Mouse (Mus musculus) hindbrain, embryonic 13.5 days (tissue): ENCODE data around the gene Aanat. TPM values are rescaled to one million over a fixed set of nuclear protein-coding genes. Genes with fewer than 3 reads are reported as not detected.

Experiments used
- ATAC-seq: fragments of 200-750 bp; cut with Nextera tagmentation; 2 replicates; pipeline ENCODE4 v1.8.0; 2017; ENCODE audit warnings: moderate TSS enrichment; ENCODE audit not compliant: low FRiP score
- H3K27ac ChIP-seq: fragments of 300-500 bp; sonication (generic); 2 replicates; pipeline ENCODE4 v1.5.1; 2015; ENCODE audit warnings: inconsistent platforms, mild to moderate bottlenecking, moderate library complexity
- H3K27me3 ChIP-seq: fragments of 300-500 bp; sonication (generic); 2 replicates; pipeline ENCODE4 v1.6.1; 2015; ENCODE audit warnings: mild to moderate bottlenecking, inconsistent platforms
- H3K36me3 ChIP-seq: fragments of 300-500 bp; sonication (generic); 2 replicates; pipeline ENCODE4 v1.6.1; 2015; ENCODE audit warnings: mild to moderate bottlenecking, inconsistent platforms
- H3K4me1 ChIP-seq: fragments of 300-500 bp; sonication (generic); replicated peaks from 2 replicates; pipeline ENCODE4 v1.6.1; 2015; ENCODE audit warnings: inconsistent platforms
- H3K4me2 ChIP-seq: fragments of 300-500 bp; sonication (generic); 2 replicates; pipeline ENCODE4 v1.6.1; 2015; ENCODE audit warnings: inconsistent platforms, mild to moderate bottlenecking, moderate library complexity
- H3K4me3 ChIP-seq: fragments of 300-500 bp; sonication (generic); 2 replicates; pipeline ENCODE4 v1.5.1; 2015; ENCODE audit warnings: mild to moderate bottlenecking, inconsistent platforms
- H3K9ac ChIP-seq: fragments of 300-500 bp; sonication (generic); 2 replicates; pipeline ENCODE4 v1.6.1; 2015; ENCODE audit warnings: mild to moderate bottlenecking, inconsistent platforms
- H3K9me3 ChIP-seq: fragments of 300-500 bp; sonication (generic); 2 replicates; pipeline ENCODE4 v1.6.1; 2016; ENCODE audit warnings: inconsistent platforms
- WGBS: fragments of 180-500 bp; shearing (Covaris S2); methylation state at CpG from one replicate; pipeline ENCODE4 v1.1.7; 2015; 5-methylcytosine and 5-hydroxymethylcytosine counted together
- polyA plus RNA-seq: library from polyadenylated mRNA; unstranded; fragments of >200 nt; fragmentation: Nextera tagmentation; extraction: Ambion mirVana; gene quantifications from 2 replicates; pipeline ENCODE4 v1.2.1, GENCODE M21; 2015

Aanat gene
- polyA plus RNA-seq, 1 experiment from 2014 or later, result 0.36 TPM

DNA sequence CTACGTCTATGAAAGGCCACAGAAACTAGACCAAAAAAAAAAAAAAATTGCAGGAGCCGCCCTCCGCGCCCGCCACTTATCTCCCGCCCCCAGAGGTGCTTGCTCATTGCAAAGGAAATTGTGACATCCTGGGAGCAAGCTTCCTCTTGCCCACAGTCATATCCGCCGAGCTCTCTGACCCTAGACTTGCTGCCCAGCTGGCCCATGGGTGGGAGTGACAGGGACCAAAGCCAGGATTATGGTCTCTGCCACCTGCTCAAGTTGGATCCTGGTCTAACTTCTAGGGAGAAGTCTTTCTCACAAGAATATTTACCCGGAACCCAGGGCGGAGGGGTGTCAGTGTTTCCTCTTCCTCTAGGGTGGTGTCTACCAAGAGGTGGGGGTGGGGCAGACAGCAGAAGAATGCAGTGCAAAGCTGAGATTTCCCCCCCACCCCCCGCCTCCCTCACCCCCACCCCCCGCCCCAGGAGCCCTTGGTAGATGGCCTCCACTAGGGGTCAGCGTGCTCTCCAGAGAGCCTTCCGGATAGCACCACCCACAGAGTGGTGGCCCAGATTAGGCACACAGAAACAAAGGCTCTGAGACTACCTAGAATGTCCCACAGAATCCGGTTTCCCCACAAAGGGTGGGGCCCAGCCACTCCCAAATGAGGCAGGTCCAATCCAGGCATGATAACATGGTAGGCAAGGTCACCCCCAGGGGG is 29.7 kb downstream of the Aanat start:
- no peak overlapping the region for H3K27ac ChIP-seq
- H3K4me1 ChIP-seq, result peaks cover 26% of the 10 kb centered on the region
- no peak for ATAC-seq
- 0 out of 2 replicates have a peak, but pooled peaks cover 7% of the 10 kb centered on the region for H3K27me3 ChIP-seq
- no peaks in the 10 kb centered on the region for H3K36me3 ChIP-seq
- no peak overlapping the region for H3K9ac ChIP-seq
- 49% methylated on average over 15 of the region's 15 CpGs for WGBS
- H3K4me3 ChIP-seq, result no peak overlapping the region
- no peak overlapping the region for H3K4me2 ChIP-seq
- H3K9me3 ChIP-seq, result no peaks in the 10 kb centered on the region

DNA sequence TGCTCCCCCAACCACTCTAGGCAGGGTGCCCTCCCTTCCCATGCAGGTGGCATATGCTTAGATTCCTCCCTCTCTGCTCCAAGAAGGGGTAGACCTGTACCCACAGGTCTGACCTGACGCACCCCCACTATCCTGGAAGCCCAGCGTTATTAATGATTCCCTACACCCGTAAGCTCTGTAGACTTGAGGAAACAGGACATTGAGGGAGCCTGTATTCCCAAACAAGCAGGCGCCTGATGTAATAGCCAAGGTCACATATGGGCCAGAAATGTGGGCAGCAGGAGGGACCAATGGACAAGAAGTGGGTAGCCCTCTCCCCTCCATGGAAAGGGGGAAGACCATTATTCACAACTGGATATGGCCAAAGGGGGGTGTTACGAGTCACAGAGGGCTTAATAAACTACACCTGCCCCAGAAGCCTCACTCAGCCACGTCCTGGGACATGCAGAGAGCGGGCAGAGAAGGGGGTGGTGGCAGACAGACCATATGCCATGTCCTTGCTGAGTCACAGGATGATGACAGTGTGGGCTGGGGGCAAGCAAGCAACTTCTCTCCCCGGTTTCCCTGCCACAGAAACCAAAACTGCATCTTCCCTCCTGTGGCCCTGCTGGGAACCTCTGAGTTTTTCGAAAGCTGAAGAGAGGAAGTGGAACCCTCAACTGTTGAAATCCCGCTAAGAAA is 30.3 kb downstream of the Aanat start:
- H3K27me3 ChIP-seq, result 0 out of 2 replicates have a peak, but pooled peaks cover 11% of the 10 kb centered on the region
- no peak overlapping the region for H3K9ac ChIP-seq
- ATAC-seq, result no peak
- no peaks in the 10 kb centered on the region for H3K36me3 ChIP-seq
- H3K4me2 ChIP-seq, result no peak overlapping the region
- H3K4me3 ChIP-seq, result no peak overlapping the region
- H3K4me1 ChIP-seq, result peaks cover 33% of the 10 kb centered on the region
- H3K27ac ChIP-seq, result no peak overlapping the region
- WGBS, result 77% methylated on average over 10 of the region's 10 CpGs
- H3K9me3 ChIP-seq, result no peaks in the 10 kb centered on the region

DNA sequence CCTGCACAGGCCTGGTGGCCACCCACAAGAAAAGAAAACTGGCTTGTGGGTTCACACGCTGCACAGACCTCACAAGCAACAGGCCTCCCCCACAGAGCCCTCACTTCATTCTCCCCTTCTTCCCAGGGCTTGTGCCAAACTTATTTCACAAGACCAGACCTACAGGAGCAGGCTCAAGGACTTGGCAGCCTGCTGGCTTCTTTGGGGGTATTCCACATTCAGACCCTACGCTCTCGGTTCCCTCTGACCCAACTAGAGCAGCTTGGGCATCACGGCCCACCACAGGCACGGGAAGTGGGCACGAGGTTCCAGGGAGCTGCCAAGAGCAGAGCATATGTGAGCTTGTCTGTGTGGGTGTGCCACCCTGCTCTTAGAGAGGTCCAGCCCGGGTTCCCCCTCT is 31.4 kb downstream of the Aanat start:
- 86% methylated on average over 7 of the region's 7 CpGs for WGBS
- H3K4me1 ChIP-seq, result peaks cover 37% of the 10 kb centered on the region

DNA sequence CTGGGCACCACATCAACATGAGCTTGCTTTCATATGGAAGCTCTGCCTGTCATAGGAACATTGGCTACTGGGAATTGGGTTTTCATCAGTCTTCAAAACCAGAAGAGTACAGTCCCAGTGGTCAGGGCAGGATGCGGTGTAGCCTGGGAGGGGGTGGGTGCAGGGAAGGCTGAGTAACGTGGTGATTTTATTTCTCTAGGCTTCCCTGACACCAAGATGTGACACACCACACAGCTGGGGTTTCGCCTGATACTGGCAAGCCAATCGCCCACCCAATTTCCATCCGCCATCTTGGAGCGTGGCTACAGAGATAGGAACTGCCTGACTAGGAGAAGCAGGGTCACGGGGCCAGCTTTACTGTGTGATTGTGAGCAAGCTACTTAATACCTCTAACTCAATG is 32.4 kb downstream of the Aanat start:
- Histone ChIP-seq H3K9me3 (no peaks in the 10 kb centered on the region), H3K4me1 (peaks cover 41% of the 10 kb centered on the region), H3K27me3 (peaks cover 30% of the 10 kb centered on the region), H3K4me2 (no peak overlapping the region), H3K27ac (no peak overlapping the region), H3K9ac (no peak overlapping the region), H3K36me3 (no peaks in the 10 kb centered on the region), H3K4me3 (no peak overlapping the region)
- WGBS, result 85% methylated on average over 7 of the region's 7 CpGs
- ATAC-seq, result no peak

More for the DNA sequence above, 31.4 kb downstream of the Aanat start:
- Histone ChIP-seq H3K4me2 (no peak overlapping the region), H3K36me3 (no peaks in the 10 kb centered on the region), H3K4me3 (no peak overlapping the region), H3K9me3 (no peaks in the 10 kb centered on the region), H3K27ac (no peak overlapping the region), H3K9ac (no peak overlapping the region), H3K27me3 (peaks cover 20% of the 10 kb centered on the region)
- no peak for ATAC-seq

DNA sequence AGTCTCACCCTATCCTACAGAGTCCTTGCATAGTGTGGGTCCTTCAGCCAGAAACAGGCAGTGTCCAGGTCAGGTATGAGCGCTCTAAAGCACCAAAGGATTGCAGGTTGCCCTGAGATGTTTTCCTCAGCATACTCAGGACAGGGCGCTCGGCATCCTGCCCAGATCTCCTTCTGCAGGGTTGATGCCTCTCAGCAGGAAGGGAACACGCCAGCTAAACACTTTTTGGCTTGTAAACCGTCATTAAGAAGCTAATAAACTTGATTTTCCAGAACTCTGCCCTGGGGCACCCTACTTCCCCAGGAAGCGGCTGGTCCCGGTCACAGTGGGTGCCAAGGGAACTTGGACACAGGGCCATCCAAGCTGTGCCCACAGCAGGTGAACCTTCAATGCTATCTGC is 32.9 kb downstream of the Aanat start:
- Histone ChIP-seq H3K4me1 (peaks cover 46% of the 10 kb centered on the region), H3K9me3 (no peaks in the 10 kb centered on the region), H3K4me3 (no peak overlapping the region), H3K4me2 (no peak overlapping the region), H3K27me3 (peaks cover 35% of the 10 kb centered on the region), H3K36me3 (no peaks in the 10 kb centered on the region), H3K27ac (no peak overlapping the region; the same call in 1 of the 2 replicates), H3K9ac (no peak overlapping the region)
- WGBS, result 85% methylated on average over 7 of the region's 7 CpGs
- no peak for ATAC-seq

DNA sequence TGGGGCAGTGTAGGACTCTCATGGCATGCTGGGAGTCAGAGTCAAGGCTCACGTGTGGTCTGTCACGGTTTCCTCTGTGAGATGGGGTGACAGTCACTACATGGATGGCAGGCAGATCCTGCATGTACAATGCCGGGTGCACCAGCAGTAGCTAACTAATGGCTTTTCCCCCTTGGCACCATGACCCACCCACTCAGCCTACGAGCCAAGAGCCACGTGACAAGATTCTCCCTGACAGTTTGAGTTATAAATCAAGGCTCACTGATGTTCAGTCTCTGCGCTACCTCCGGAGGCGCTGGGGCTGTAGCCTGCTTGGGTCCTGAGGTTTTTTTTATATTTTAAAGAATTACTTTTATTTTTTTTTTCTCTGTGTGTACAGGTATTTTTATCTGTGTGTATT is 33.3 kb downstream of the Aanat start:
- Histone ChIP-seq H3K36me3 (no peaks in the 10 kb centered on the region), H3K4me1 (peaks cover 50% of the 10 kb centered on the region), H3K27ac (no peak overlapping the region; the same call in 1 of the 2 replicates), H3K9me3 (no peaks in the 10 kb centered on the region), H3K4me2 (no peak overlapping the region), H3K27me3 (peaks cover 39% of the 10 kb centered on the region), H3K9ac (no peak overlapping the region), H3K4me3 (no peak overlapping the region)
- no peak for ATAC-seq
- 56% methylated on average over 8 of the region's 8 CpGs for WGBS

DNA sequence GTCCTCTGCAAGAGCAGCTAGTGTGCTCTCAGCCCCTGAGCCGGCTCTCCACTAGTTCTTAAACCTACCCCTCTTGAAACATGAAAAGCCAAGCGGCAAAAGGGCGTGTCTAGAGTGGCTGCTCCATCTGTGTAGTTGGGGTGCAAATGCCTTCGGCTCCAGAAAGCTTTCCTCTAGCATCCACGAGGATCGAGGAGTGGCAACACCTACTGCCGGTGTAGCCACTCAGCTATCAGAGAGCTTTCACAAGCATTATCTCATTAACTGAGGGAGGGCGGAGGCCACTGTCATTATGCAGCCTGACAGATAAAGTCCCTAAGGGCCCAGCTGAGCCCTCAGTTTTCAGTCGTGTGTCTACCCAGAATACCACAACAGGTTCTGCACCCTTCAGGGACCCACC is 33.8 kb downstream of the Aanat start:
- Histone ChIP-seq H3K4me2 (no peak overlapping the region), H3K36me3 (no peaks in the 10 kb centered on the region), H3K9ac (peak overlapping the region; percentile 46; the same call in 1 of the 2 replicates), H3K4me3 (no peak overlapping the region), H3K27me3 (peaks cover 44% of the 10 kb centered on the region), H3K4me1 (peaks cover 52% of the 10 kb centered on the region), H3K27ac (no peak overlapping the region; the same call in 1 of the 2 replicates), H3K9me3 (no peaks in the 10 kb centered on the region)
- ATAC-seq, result no peak
- WGBS, result 43% methylated on average over 9 of the region's 9 CpGs

DNA sequence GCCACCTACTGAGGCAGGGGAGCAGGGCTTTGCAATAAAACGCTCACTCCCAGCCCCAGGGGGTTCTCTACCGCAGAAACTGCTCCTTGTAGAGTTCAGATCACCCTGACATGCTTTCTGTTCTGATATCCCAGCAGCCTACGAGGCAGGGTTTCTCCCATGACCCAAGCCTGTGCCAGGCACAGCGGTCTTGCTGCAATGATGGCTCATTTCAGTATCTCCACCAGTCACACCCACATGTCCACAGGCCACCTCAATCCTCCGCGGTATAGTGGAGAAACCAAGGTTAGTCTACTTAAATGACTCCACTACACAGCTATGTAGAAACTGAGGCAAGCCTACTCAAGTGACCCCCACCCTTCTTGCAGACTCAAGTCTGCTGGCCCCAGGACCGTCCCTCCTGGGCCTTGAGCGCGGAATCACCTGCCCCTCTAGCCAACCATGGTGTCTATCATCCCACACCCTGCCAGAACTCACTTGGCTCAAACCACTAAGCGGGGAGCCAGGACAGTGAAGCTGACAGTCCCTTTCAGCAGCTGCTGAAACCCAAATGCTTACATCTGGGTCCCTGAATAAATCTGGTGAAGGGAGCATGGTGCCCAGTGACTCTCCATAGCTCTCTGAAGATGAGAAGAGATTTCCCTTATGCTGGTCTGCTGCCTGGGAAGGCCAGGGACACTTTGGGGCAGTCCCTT is 34.5 kb downstream of the Aanat start:
- Histone ChIP-seq H3K36me3 (no peaks in the 10 kb centered on the region), H3K9me3 (no peaks in the 10 kb centered on the region), H3K4me2 (0 out of 2 replicates have a peak overlapping the region, but pooled peaks have one; percentile 1), H3K27me3 (peaks cover 49% of the 10 kb centered on the region), H3K9ac (peak overlapping the region; percentile 46; the same call in 1 of the 2 replicates), H3K4me3 (no peak overlapping the region), H3K27ac (no peak overlapping the region), H3K4me1 (peaks cover 49% of the 10 kb centered on the region)
- ATAC-seq, result no peak
- WGBS, result 84% methylated on average over 10 of the region's 10 CpGs

DNA sequence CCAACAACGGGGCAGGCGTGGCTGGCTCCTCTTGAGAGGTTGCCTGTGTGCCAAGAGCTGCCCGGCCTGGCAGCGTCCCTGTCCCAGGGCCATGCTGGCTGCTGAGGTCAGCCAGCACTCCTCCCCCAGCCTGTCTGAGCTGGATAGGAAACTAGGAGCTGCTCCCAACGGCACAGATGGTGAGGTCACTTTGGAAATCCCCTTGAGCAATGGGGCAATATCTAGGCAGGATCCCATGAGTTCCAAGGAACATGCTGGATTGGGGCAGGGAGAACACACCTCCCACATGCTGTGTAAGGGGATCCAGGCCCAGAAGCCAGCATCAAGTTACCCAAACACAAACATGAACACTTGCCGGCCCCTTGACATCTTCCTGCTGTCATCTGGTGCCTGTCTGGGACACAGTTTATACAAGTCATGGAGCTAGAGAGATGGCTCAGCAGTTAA is 35.0 kb downstream of the Aanat start:
- Histone ChIP-seq H3K4me3 (no peak overlapping the region), H3K36me3 (no peaks in the 10 kb centered on the region), H3K27ac (no peak overlapping the region), H3K9me3 (no peaks in the 10 kb centered on the region), H3K27me3 (peaks cover 49% of the 10 kb centered on the region), H3K9ac (0 out of 2 replicates have a peak overlapping the region, but pooled peaks have one; percentile 19), H3K4me1 (peaks cover 46% of the 10 kb centered on the region), H3K4me2 (no peak overlapping the region)
- WGBS, result 54% methylated on average over 6 of the region's 6 CpGs
- no peak for ATAC-seq

DNA sequence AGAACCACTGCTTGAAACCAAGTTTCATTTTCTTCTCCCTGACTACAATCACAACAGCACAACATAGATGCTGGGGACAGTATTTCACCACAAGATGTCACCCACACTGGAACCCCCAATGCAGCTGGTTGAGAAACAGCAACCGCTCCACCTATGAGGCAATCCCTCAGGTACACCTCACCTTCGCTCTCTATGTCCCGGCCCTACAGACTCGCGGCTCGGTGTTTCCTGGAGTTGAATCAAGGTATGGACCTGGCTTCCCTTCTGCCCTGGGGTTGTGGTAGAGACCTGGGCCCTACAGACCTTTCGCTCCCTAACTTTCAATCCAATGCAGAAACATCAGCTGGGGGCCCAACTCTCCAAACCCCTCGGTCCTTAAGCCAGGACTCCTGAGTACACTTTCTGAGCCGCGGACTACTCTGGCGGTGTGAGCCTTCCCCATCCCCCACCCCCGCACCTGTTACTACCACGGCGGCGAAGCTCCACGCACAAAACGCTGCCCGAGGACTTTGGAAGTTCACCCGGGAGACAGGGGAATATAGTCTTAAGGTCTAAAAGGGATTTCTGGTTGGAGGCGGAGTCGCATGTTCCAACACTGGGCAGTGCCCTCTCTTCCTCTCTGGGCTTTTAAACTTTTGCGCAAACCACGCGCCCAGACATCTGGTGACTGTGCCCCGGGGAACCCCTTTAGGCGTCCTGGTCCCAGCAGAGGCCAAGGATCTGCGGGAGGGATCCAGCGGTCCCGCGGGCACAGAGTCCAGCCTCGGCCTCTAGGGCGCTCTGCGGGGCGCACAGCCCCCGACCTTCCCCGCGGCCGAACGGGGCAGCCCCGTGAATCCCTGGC is 37.3 kb downstream of the Aanat start:
- H3K9me3 ChIP-seq, result no peaks in the 10 kb centered on the region
- WGBS, result 8% methylated on average over 40 of the region's 40 CpGs
- H3K4me3 ChIP-seq, result peak overlapping the region; percentile 48
- peak overlapping the region; percentile 65 for H3K9ac ChIP-seq
- H3K27ac ChIP-seq, result no peak overlapping the region
- peaks cover 46% of the 10 kb centered on the region for H3K27me3 ChIP-seq
- no peak for ATAC-seq
- H3K4me1 ChIP-seq, result peaks cover 46% of the 10 kb centered on the region
- peak overlapping the region; percentile 65 for H3K4me2 ChIP-seq
- no peaks in the 10 kb centered on the region for H3K36me3 ChIP-seq

DNA sequence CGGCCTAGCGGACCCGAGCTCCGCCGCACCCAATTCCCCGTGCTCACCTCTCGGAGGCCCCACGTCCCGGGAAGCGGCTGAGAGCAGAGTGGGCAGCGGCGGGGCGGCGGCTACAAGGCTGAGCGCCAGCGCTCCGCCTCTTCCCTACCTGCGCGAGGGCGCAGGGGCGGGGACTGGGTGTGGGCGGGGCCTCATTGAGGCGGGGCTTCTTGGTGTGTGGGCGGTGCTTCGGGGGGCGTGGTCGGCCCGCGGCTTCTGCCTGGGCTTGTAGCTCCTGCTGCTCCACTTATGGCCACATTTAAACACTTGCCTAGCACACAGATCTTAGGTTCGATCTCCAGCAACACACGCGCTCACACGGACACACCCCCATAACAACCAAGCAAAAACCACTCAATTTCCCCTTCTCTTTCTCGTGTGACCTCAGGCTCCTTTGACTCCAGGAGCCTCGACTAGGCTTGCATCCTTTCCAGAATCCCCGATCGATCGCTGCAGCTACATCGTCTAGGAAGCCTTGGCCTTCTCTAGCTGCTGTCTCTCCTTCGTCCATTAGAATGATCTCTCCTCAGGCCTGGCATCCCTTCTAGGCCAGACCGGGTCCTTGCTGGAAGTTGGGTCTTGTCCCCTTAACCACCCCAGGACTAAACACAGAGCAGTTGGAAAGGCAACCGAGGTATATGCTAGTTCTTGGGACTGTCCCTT is 38.0 kb downstream of the Aanat start:
- H3K4me2 ChIP-seq, result peak overlapping the region; percentile 65
- H3K36me3 ChIP-seq, result no peaks in the 10 kb centered on the region
- H3K4me3 ChIP-seq, result peak overlapping the region; percentile 48
- H3K27me3 ChIP-seq, result peaks cover 46% of the 10 kb centered on the region
- ATAC-seq, result no peak
- H3K9me3 ChIP-seq, result no peaks in the 10 kb centered on the region
- H3K9ac ChIP-seq, result peak overlapping the region; percentile 65
- H3K4me1 ChIP-seq, result peaks cover 41% of the 10 kb centered on the region
- 17% methylated on average over 33 of the region's 42 CpGs for WGBS
- H3K27ac ChIP-seq, result no peak overlapping the region
